Mouse (Mus musculus) lung, embryonic 14.5 days (tissue): ENCODE measurements around the gene Snrnp35. TPM values are rescaled to one million over a fixed set of nuclear protein-coding genes. Genes with fewer than 3 reads are reported as not detected.

ENCODE experiments used
- ATAC-seq: fragments of 200-750 bp; cut with Nextera tagmentation; 2 replicates; pipeline ENCODE4 v1.8.0; 2017; ENCODE audit warnings: mild to moderate bottlenecking, moderate TSS enrichment, moderate library complexity; ENCODE audit not compliant: insufficient read depth
- DNase-seq: peaks from one replicate; pipeline ENCODE4 v3.0.0-alpha.2; 2015
- H3K27ac ChIP-seq: fragments of 300-500 bp; sonication (generic); 2 replicates; pipeline ENCODE4 v1.5.1; 2014; ENCODE audit warnings: low read depth, mild to moderate bottlenecking, moderate library complexity
- H3K27me3 ChIP-seq: fragments of 300-500 bp; sonication (generic); 2 replicates; pipeline ENCODE4 v1.6.1; 2014; ENCODE audit warnings: low read length, control low read depth; ENCODE audit not compliant: insufficient read depth
- H3K36me3 ChIP-seq: fragments of 300-500 bp; sonication (generic); 2 replicates; pipeline ENCODE4 v1.6.1; 2014; ENCODE audit warnings: control low read depth; ENCODE audit not compliant: insufficient read depth
- H3K4me1 ChIP-seq: fragments of 300-500 bp; sonication (generic); 2 replicates; pipeline ENCODE4 v1.6.1; 2014; ENCODE audit warnings: antibody characterized with exemption, control low read depth; ENCODE audit not compliant: insufficient read depth
- H3K4me2 ChIP-seq: fragments of 300-500 bp; sonication (generic); 2 replicates; pipeline ENCODE4 v1.6.1; 2014; ENCODE audit warnings: mild to moderate bottlenecking
- H3K4me3 ChIP-seq: fragments of 300-500 bp; sonication (generic); 2 replicates; pipeline ENCODE4 v1.5.1; 2014; ENCODE audit warnings: low read depth, low read length
- H3K9ac ChIP-seq: fragments of 300-500 bp; sonication (generic); 2 replicates; pipeline ENCODE4 v1.6.1; 2014
- H3K9me3 ChIP-seq: fragments of 300-500 bp; sonication (generic); 2 replicates; pipeline ENCODE4 v1.6.1; 2016; ENCODE audit warnings: low read depth, low read length, control low read depth
- CTCF ChIP-seq: IDR thresholded peaks from 2 replicates; pipeline ENCODE4 v1.5.1; 2016; ENCODE audit warnings: antibody characterized with exemption, low read depth
- WGBS: fragments of 180-500 bp; shearing (Covaris S2); extraction: QIAGEN DNeasy Blood & Tissue Kit; methylation state at CpG from one replicate; pipeline ENCODE4 v1.1.7; 2014; 5-methylcytosine and 5-hydroxymethylcytosine counted together
- polyA plus RNA-seq: library from polyadenylated mRNA; unstranded; fragments of >200 nt; fragmentation: Nextera tagmentation; extraction: Ambion mirVana; gene quantifications from 2 replicates; pipeline ENCODE4 v1.2.1, GENCODE M21; 2014

The Snrnp35 gene
- polyA plus RNA-seq, 1 experiment from 2014 or later, result 10.8 TPM

DNA sequence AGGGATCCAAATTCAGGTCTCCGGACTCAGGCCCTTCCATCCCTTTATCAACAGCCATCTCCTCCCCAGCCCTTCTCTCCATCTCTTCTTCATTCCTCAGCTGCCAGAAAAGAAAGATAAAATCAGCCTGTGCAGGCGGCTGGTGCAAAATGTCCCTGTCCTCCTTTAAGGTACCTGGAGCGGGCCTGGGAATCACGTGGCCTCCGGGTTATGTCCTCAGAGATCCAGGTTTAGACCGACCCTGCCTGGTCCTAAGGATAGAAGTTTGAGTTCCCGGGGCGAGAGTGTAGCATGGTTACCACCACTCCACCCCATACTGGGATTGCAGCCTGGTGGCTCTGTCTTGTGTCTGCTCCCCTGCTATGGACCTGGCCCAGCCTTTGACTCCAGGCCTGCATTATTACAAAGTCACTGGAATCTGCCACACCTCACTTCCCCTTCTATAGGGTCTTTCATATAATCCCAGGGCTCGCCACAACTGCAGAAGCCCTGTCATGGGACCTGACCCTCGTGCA is 27.7 kb downstream of the Snrnp35 start:
- no peak for ATAC-seq
- DNase-seq, result no peak
- no peak overlapping the region for H3K4me2 ChIP-seq
- peaks cover 47% of the 10 kb centered on the region for H3K36me3 ChIP-seq
- TF ChIP-seq CTCF, result no peak
- no peaks in the 10 kb centered on the region for H3K27me3 ChIP-seq
- no peak overlapping the region for H3K9ac ChIP-seq
- no peak overlapping the region for H3K27ac ChIP-seq
- 81% methylated on average over 10 of the region's 10 CpGs for WGBS
- no peak overlapping the region for H3K4me3 ChIP-seq
- no peaks in the 10 kb centered on the region for H3K9me3 ChIP-seq
- no peaks in the 10 kb centered on the region for H3K4me1 ChIP-seq

- H3K36me3 ChIP-seq, result peaks cover 56% of the 10 kb centered on the region
- WGBS, result 83% methylated on average over 5 of the region's 5 CpGs
- H3K4me1 ChIP-seq, result no peaks in the 10 kb centered on the region
- no peak overlapping the region for H3K9ac ChIP-seq
- H3K4me2 ChIP-seq, result no peak overlapping the region
- TF ChIP-seq CTCF, result no peak
- DNase-seq (no peak), ATAC-seq (no peak)
- no peaks in the 10 kb centered on the region for H3K27me3 ChIP-seq
- no peaks in the 10 kb centered on the region for H3K9me3 ChIP-seq
- no peak overlapping the region for H3K27ac ChIP-seq
- H3K4me3 ChIP-seq, result no peak overlapping the region
These were observed 32.9 kb downstream of the Snrnp35 start for GRCm38 (mm10) chr5:124515789-124516188.

DNA sequence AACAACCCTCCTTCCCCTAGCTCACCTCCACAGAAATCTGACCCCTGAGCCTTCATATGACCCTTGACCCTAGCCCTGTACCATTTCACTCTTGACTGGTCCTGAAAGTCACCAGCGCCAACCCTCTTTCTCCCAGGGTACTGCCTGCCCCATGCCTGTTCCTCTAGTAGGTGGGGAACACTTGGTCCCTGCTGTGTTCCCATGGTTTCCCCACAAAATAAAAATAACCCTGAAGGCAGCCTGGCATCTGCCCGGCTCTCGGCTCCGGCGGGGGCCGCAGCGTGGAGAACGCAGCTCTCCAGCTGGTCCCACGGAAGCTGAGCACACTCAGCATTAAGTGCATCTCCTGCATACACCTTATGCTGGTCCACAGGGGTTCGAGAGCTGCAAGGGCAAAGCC is 35.7 kb downstream of the Snrnp35 start:
- Histone ChIP-seq H3K4me2 (no peak overlapping the region), H3K4me3 (no peak overlapping the region), H3K36me3 (peaks cover 34% of the 10 kb centered on the region), H3K27ac (no peak overlapping the region), H3K9me3 (no peaks in the 10 kb centered on the region), H3K9ac (no peak overlapping the region), H3K27me3 (no peaks in the 10 kb centered on the region), H3K4me1 (no peaks in the 10 kb centered on the region)
- DNase-seq, result no peak
- 94% methylated on average over 10 of the region's 10 CpGs for WGBS
- ATAC-seq, result no peak
- no peak for TF ChIP-seq CTCF

DNA sequence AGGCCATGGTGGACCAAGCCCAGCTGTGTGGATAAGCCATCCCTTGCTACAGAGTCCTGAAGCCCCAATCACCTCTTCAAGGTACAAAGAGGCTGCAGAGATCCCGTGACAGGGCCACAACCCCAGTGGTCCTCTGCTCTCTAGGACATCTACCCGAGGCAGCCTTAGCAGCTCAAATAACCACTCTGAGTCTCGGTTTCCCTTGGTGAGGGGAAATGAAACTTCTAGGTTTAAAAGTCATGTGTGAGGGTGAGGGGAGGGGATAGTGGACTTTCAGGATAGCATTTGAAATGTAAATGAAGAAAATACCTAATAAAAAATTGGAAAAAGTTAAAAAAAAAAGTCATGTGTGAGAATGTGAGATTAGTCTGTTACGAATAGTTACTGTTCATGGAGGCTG is 38.7 kb downstream of the Snrnp35 start:
- ATAC-seq, result no peak
- peaks cover 18% of the 10 kb centered on the region for H3K36me3 ChIP-seq

GRCm38 (mm10) chr5:124523032-124523431 is 40.1 kb downstream of the Snrnp35 start:
- Histone ChIP-seq H3K9ac (no peak overlapping the region), H3K36me3 (peaks cover 12% of the 10 kb centered on the region), H3K9me3 (no peaks in the 10 kb centered on the region)

More for the DNA sequence above, 38.7 kb downstream of the Snrnp35 start:
- TF ChIP-seq CTCF, result no peak
- H3K27me3 ChIP-seq, result no peaks in the 10 kb centered on the region
- no peaks in the 10 kb centered on the region for H3K9me3 ChIP-seq
- no peaks in the 10 kb centered on the region for H3K4me1 ChIP-seq
- H3K9ac ChIP-seq, result no peak overlapping the region
- no peak overlapping the region for H3K4me2 ChIP-seq
- WGBS, result 85% methylated on average over 4 of the region's 4 CpGs
- no peak for DNase-seq
- no peak overlapping the region for H3K27ac ChIP-seq
- H3K4me3 ChIP-seq, result no peak overlapping the region

GRCm38 (mm10) chr5:124524943-124525342 is 42.0 kb downstream of the Snrnp35 start:
- H3K4me2 ChIP-seq, result no peak overlapping the region
- H3K27me3 ChIP-seq, result no peaks in the 10 kb centered on the region
- peaks cover 2% of the 10 kb centered on the region; the same call in 1 of the 2 replicates for H3K36me3 ChIP-seq
- DNase-seq (no peak), ATAC-seq (no peak)
- no peak overlapping the region for H3K4me3 ChIP-seq
- TF ChIP-seq CTCF, result no peak
- WGBS, result 78% methylated on average over 5 of the region's 5 CpGs
- H3K27ac ChIP-seq, result no peak overlapping the region
- H3K9ac ChIP-seq, result no peak overlapping the region
- peaks cover 4% of the 10 kb centered on the region; the same call in 1 of the 2 replicates for H3K4me1 ChIP-seq
- H3K9me3 ChIP-seq, result no peaks in the 10 kb centered on the region

More at GRCm38 (mm10) chr5:124523032-124523431, 40.1 kb downstream of the Snrnp35 start:
- Histone ChIP-seq H3K4me3 (no peak overlapping the region), H3K4me1 (no peaks in the 10 kb centered on the region), H3K27me3 (no peaks in the 10 kb centered on the region), H3K27ac (no peak overlapping the region), H3K4me2 (no peak overlapping the region)
- no peak for ATAC-seq
- DNase-seq, result peak; percentile 45
- peak; percentile 47 for TF ChIP-seq CTCF
- WGBS, result 95% methylated on average over 8 of the region's 8 CpGs

- no peak overlapping the region for H3K27ac ChIP-seq
- no peak for ATAC-seq
- WGBS, result 62% methylated on average over 4 of the region's 4 CpGs
- H3K4me1 ChIP-seq, result peaks cover 10% of the 10 kb centered on the region; the same call in 1 of the 2 replicates
- no peaks in the 10 kb centered on the region for H3K27me3 ChIP-seq
- H3K36me3 ChIP-seq, result no peaks in the 10 kb centered on the region
- no peaks in the 10 kb centered on the region for H3K9me3 ChIP-seq
- no peak for DNase-seq
- 0 out of 2 replicates have a peak overlapping the region, but pooled peaks have one; percentile 11 for H3K9ac ChIP-seq
- no peak for TF ChIP-seq CTCF
- peak overlapping the region; percentile 76; the same call in 1 of the 2 replicates for H3K4me3 ChIP-seq
- H3K4me2 ChIP-seq, result peak overlapping the region; percentile 90
These were observed 45.4 kb downstream of the Snrnp35 start for GRCm38 (mm10) chr5:124528351-124528750.
